Mouse (Mus musculus): Measurements from ENCODE around the gene Khsrp.
"Not testable (repeated sequence)": the region's sequence is repeated elsewhere in the genome, so short reads cannot be mapped to it uniquely, and the experiment has no call there.

Khsrp gene

GRCm38 (mm10) chr17:57030931-57031660 lies at the start of gene Khsrp:
Gene Khsrp (minus strand): TSS chr17:57031522.
- DNase-seq = peak; percentile 53 to 58

- no peak for DNase-seq
Measured at GRCm38 (mm10) chr17:57079919-57080318, 48.6 kb upstream of the Khsrp start.

GRCm38 (mm10) chr17:57078336-57078735 lies 47.0 kb upstream of the Khsrp start, which contains the start of gene Dennd1c:
Gene Dennd1c (minus strand): TSS chr17:57078514.
- peak; percentile 51 to 58 for DNase-seq

- no peak for DNase-seq
Measured at GRCm38 (mm10) chr17:57076916-57077315, 45.6 kb upstream of the Khsrp start.

- peak; percentile 55 to 62 for DNase-seq
Measured at GRCm38 (mm10) chr17:57070699-57071098, 39.4 kb upstream of the Khsrp start.

- DNase-seq = no peak
Measured at GRCm38 (mm10) chr17:57070272-57070671, 39.0 kb upstream of the Khsrp start.

GRCm38 (mm10) chr17:57066908-57067307 lies 35.6 kb upstream of the Khsrp start:
- no peak for DNase-seq

GRCm38 (mm10) chr17:57063031-57063430 lies 31.7 kb upstream of the Khsrp start:
- peak; percentile 37 to 66 for DNase-seq

- DNase-seq = no peak
Measured at GRCm38 (mm10) chr17:57062548-57062947, 31.2 kb upstream of the Khsrp start.

- DNase-seq = peak; percentile 78 to 90
Measured at GRCm38 (mm10) chr17:57062011-57062521, 30.7 kb upstream of the Khsrp start.

GRCm38 (mm10) chr17:57061069-57061468 lies 29.7 kb upstream of the Khsrp start:
- no peak for DNase-seq

- DNase-seq = peak; percentile 96 to 97
Measured at GRCm38 (mm10) chr17:57060231-57060801, 29.0 kb upstream of the Khsrp start.

GRCm38 (mm10) chr17:57059486-57059977 lies 28.2 kb upstream of the Khsrp start, which contains the start of gene Slc25a23:
Gene Slc25a23 (minus strand): TSS chr17:57059863.
- DNase-seq = peak; percentile 69 to 79

- peak; percentile 34 to 65 for DNase-seq
Measured at GRCm38 (mm10) chr17:57058891-57059485, 27.7 kb upstream of the Khsrp start, which contains the start of gene Crb3. Gene Crb3 (plus strand): TSS chr17:57059105.

- no peak for DNase-seq
Measured at GRCm38 (mm10) chr17:57056246-57056645, 24.9 kb upstream of the Khsrp start.

- DNase-seq = not testable (repeated sequence)
Measured at GRCm38 (mm10) chr17:57051679-57052078, 20.4 kb upstream of the Khsrp start.

GRCm38 (mm10) chr17:57048816-57049215 lies 17.5 kb upstream of the Khsrp start:
- DNase-seq = no peak

- no peak for DNase-seq
Measured at GRCm38 (mm10) chr17:57047406-57047805, 16.1 kb upstream of the Khsrp start.

- DNase-seq = no peak
Measured at GRCm38 (mm10) chr17:57041554-57041953, 10.2 kb upstream of the Khsrp start, which contains the start of gene Slc25a41. Gene Slc25a41 (minus strand): TSS chr17:57041654.

- no peak for DNase-seq
Measured at GRCm38 (mm10) chr17:57038978-57039377, 7.7 kb upstream of the Khsrp start.

- no peak for DNase-seq
Measured at GRCm38 (mm10) chr17:57032854-57033253, 1.5 kb upstream of the Khsrp start.

GRCm38 (mm10) chr17:57031661-57032420 lies 519 bp upstream of the Khsrp start:
- DNase-seq = peak; percentile 100

Measured in lung, postnatal 4 days (tissue).